Mouse (Mus musculus) skeletal muscle tissue, adult 2 months (tissue): ENCODE measurements around the gene Pih1d1.

ENCODE experiments used
- DNase-seq: peaks from one replicate; pipeline ENCODE4 v3.0.0-alpha.2; 2012; ENCODE audit warnings: low read depth, low spot score

Gene Pih1d1

GRCm38 (mm10) chr7:45193406-45193805, 39.3 kb downstream of the Pih1d1 start:
- DNase-seq: no peak

GRCm38 (mm10) chr7:45193871-45194785, 40.0 kb downstream of the Pih1d1 start:
- no peak for DNase-seq

GRCm38 (mm10) chr7:45195341-45196175, 41.5 kb downstream of the Pih1d1 start:
- peak; percentile 67 for DNase-seq

- DNase-seq: no peak
Observed at GRCm38 (mm10) chr7:45196176-45196535, 42.1 kb downstream of the Pih1d1 start.

- no peak for DNase-seq
Observed at GRCm38 (mm10) chr7:45196994-45197393, 42.9 kb downstream of the Pih1d1 start.

- peak; percentile 70 for DNase-seq
Observed at GRCm38 (mm10) chr7:45198435-45198834, 44.3 kb downstream of the Pih1d1 start.

- no peak for DNase-seq
Observed at GRCm38 (mm10) chr7:45198961-45199360, 44.9 kb downstream of the Pih1d1 start.

GRCm38 (mm10) chr7:45202654-45203053, 48.6 kb downstream of the Pih1d1 start:
- DNase-seq: no peak

- peak; percentile 91 for DNase-seq
Observed at GRCm38 (mm10) chr7:45204380-45205143, 50.5 kb downstream of the Pih1d1 start, which contains the start of gene Ccdc155. Gene Ccdc155 (minus strand): TSS chr7:45204892.

GRCm38 (mm10) chr7:45208260-45208659, 54.2 kb downstream of the Pih1d1 start:
- DNase-seq: no peak
